Mouse (Mus musculus): ENCODE data around the gene Senp1. TPM values are rescaled to one million over a fixed set of nuclear protein-coding genes. Genes with fewer than 3 reads are reported as not detected.

Senp1 gene
- 24.9 TPM for polyA plus RNA-seq (2014; fragmentation: Illumina TruSeq; extraction: RNeasy Lipid Tissue Mini Kit (QIAGEN cat#74804); ENCODE audit: low read depth, low replicate concordance)

DNA sequence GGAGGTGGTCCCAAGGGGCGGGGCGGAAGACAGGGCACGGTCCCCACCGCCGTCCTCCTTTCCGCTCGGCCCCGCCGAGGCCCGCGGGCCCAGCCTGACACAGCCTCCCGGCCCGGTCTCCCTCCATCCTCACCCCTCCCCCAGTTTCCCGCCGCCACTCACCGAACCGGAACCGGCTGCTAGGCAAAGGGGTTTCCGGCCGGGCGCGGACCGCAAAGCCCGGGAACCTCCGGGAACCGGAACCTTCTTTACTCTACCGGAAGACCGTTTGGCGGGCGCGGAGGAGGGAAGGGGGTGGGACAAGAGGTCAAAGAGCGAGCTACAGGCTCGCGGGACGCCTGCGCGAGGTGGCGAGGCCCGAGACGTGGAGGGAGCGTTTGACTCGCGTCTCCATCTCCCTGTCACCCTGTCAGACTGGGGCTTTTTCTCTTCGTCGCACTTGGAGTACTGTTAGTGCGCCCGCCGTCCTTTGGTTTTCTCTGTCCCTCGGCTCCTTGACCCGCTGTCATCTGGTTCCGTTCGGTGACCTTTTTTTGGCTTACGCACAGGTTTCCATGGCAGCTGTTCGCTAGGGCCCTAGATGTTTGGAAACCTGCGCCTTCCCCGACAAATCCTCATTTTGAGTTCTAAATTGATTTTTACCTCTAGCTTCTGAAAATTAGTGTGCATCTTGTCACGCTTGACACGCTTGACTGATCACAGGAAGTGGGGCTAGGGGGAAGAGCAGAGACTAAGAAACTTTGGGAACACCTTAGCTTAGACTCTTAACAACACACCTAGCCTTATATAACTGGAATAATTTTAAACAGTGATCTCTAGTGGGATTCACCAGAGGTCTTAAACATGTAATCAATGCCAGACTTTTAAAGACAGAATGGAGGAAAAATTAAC is at the start of gene Senp1:
TSS of gene Senp1 (minus strand) at position 624 of the 891 bp plus-strand sequence.

DNA sequence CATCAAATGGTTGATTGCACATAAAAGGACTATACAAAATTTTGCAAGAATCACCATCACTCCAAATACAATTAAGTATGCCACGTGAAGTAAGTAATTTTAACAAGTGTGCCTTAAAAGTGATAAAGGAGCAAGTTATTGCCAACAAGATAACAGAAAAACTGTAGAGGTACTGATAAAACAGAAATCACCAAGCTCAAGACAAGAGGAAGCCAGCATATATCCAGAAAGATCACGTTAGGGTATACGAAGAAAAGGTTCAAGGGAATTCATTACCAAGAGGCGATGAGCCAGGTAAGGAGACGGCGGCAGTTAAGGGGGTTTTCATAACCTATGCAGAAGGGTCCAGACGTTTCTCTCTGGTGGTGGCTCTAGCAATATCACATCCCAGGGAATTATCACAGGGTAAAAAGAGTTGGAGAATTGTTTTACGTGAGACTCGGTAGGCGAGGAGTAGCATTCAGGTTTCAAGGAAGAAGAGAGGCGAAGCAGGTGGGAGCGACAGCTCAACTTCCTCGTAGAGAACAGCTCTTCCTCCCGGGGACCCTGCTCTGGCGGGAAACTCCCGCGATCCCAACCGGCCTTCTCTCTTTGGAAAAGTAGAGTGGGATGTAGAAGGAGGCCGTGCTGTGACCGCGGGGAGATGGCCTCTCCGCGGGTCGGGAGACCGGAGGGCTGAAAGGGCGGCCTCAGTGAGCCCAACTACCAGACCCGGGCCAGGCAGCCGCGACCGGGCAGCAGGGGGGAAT is 998 bp downstream of the Senp1 start, which contains the start of gene Pfkm:
TSS of gene Pfkm (plus strand) at position 218 of the 749 bp plus-strand sequence.

DNA sequence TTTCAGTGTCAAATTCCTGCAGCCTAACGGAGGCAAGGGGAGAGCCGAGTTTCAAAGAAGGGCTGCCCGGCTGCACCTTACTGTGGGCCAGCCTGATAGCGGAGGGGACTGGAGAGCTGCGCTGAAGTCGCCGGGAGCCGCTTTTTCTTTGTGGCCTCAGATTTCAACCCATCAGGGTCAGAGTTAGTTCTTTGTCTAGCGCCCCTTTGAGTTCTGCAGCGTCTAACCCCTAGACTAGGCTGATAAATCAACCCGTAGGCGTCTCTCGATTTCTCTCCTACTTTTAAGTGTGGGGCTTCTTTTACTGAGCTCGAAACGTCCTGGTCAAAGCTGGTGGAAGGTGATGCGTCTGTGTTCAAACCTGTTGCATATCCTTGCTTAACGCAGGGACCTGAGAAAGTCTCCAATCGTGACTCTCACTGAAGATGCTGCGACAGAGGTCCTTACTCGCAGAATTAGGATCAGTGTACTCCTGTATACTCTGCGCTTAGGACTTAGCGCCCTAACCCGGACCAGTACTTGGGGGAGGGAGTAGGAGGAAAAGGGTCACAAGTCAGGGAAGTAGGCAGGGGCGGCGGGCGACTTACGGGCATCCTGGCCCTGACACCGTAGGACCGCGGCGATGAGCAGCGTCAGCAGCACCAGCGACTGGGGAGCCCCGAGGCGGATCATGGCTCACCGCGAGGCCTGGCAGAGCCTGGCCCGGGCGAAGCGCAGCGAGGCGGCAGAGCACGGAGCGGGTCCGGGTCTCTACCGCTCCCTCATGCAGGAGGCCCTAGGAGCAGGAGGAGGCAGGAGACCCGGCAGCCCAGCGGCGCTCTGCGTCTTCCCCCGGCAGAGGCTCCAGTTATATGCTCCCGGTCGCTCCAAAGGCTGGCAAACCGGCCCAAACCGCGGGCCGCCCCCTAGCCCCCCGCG is 89.5 kb downstream of the Senp1 start, which contains the start of gene Col2a1:
TSS of gene Col2a1 (minus strand) at position 874 of the 918 bp plus-strand sequence.

Other genes starting within 250 kb of the Senp1 start
- gene Hdac7, start 249.2 kb downstream of the Senp1 start, polyA plus RNA-seq (2014; fragmentation: Illumina TruSeq; extraction: RNeasy Lipid Tissue Mini Kit (QIAGEN cat#74804); ENCODE audit: low read depth, low replicate concordance), result 1.6 TPM
- gene Vdr, start 183.1 kb downstream of the Senp1 start, polyA plus RNA-seq (2014; fragmentation: Illumina TruSeq; extraction: RNeasy Lipid Tissue Mini Kit (QIAGEN cat#74804); ENCODE audit: low read depth, low replicate concordance), result 82.4 TPM
- gene Tmem106c, start 129.5 kb downstream of the Senp1 start, polyA plus RNA-seq (2014; fragmentation: Illumina TruSeq; extraction: RNeasy Lipid Tissue Mini Kit (QIAGEN cat#74804); ENCODE audit: low read depth, low replicate concordance), result 8.1 TPM
- not detected for gene Col2a1, start 89.0 kb downstream of the Senp1 start, polyA plus RNA-seq (2014; fragmentation: Illumina TruSeq; extraction: RNeasy Lipid Tissue Mini Kit (QIAGEN cat#74804); ENCODE audit: low read depth, low replicate concordance)
- gene Pfkm, start 1.2 kb downstream of the Senp1 start, polyA plus RNA-seq (2014; fragmentation: Illumina TruSeq; extraction: RNeasy Lipid Tissue Mini Kit (QIAGEN cat#74804); ENCODE audit: low read depth, low replicate concordance), result 8.8 TPM
- 27.2 TPM for gene Asb8, start 71.9 kb upstream of the Senp1 start, polyA plus RNA-seq (2014; fragmentation: Illumina TruSeq; extraction: RNeasy Lipid Tissue Mini Kit (QIAGEN cat#74804); ENCODE audit: low read depth, low replicate concordance)
- gene Ccdc184, start 73.4 kb upstream of the Senp1 start, polyA plus RNA-seq (2014; fragmentation: Illumina TruSeq; extraction: RNeasy Lipid Tissue Mini Kit (QIAGEN cat#74804); ENCODE audit: low read depth, low replicate concordance), result 0.12 TPM
- gene Olfr288, start 101.8 kb upstream of the Senp1 start, polyA plus RNA-seq (2014; fragmentation: Illumina TruSeq; extraction: RNeasy Lipid Tissue Mini Kit (QIAGEN cat#74804); ENCODE audit: low read depth, low replicate concordance), result not detected
- gene Gm44579, start 127.2 kb upstream of the Senp1 start, polyA plus RNA-seq (2014; fragmentation: Illumina TruSeq; extraction: RNeasy Lipid Tissue Mini Kit (QIAGEN cat#74804); ENCODE audit: low read depth, low replicate concordance), result not detected
- not detected for gene Olfr287, start 127.3 kb upstream of the Senp1 start, polyA plus RNA-seq (2014; fragmentation: Illumina TruSeq; extraction: RNeasy Lipid Tissue Mini Kit (QIAGEN cat#74804); ENCODE audit: low read depth, low replicate concordance)
- gene Olfr286, start 140.7 kb upstream of the Senp1 start, polyA plus RNA-seq (2014; fragmentation: Illumina TruSeq; extraction: RNeasy Lipid Tissue Mini Kit (QIAGEN cat#74804); ENCODE audit: low read depth, low replicate concordance), result not detected
- gene H1fnt, start 163.5 kb upstream of the Senp1 start, polyA plus RNA-seq (2014; fragmentation: Illumina TruSeq; extraction: RNeasy Lipid Tissue Mini Kit (QIAGEN cat#74804); ENCODE audit: low read depth, low replicate concordance), result not detected
- gene Zfp641, start 202.4 kb upstream of the Senp1 start, polyA plus RNA-seq (2014; fragmentation: Illumina TruSeq; extraction: RNeasy Lipid Tissue Mini Kit (QIAGEN cat#74804); ENCODE audit: low read depth, low replicate concordance), result 4.4 TPM
- not detected for gene Olfr285, start 223.6 kb upstream of the Senp1 start, polyA plus RNA-seq (2014; fragmentation: Illumina TruSeq; extraction: RNeasy Lipid Tissue Mini Kit (QIAGEN cat#74804); ENCODE audit: low read depth, low replicate concordance)
- gene Olfr284, start 247.2 kb upstream of the Senp1 start, polyA plus RNA-seq (2014; fragmentation: Illumina TruSeq; extraction: RNeasy Lipid Tissue Mini Kit (QIAGEN cat#74804); ENCODE audit: low read depth, low replicate concordance), result not detected